Mouse (Mus musculus): Measurements from ENCODE around the gene Crybb3.

Crybb3 gene

GRCm38 (mm10) chr5:113050581-113051185 is 30.7 kb downstream of the Crybb3 start:
- DNase-seq (ENCODE audit: extremely low read depth, low read depth, low spot score) = no peak

- no peak for DNase-seq (ENCODE audit: extremely low read depth, low read depth, low spot score)
Measured at GRCm38 (mm10) chr5:113049876-113050275, 31.5 kb downstream of the Crybb3 start.

GRCm38 (mm10) chr5:113045511-113046273 is 35.7 kb downstream of the Crybb3 start:
- no peak for DNase-seq (ENCODE audit: extremely low read depth, low read depth, low spot score)

- no peak for DNase-seq (ENCODE audit: extremely low read depth, low read depth, low spot score)
Measured at GRCm38 (mm10) chr5:113043531-113043930, 37.9 kb downstream of the Crybb3 start.

- DNase-seq (ENCODE audit: extremely low read depth, low read depth, low spot score) = peak; percentile 18
Measured at GRCm38 (mm10) chr5:113041567-113042071, 39.8 kb downstream of the Crybb3 start.

- no peak for DNase-seq (ENCODE audit: extremely low read depth, low read depth, low spot score)
Measured at GRCm38 (mm10) chr5:113040776-113041175, 40.6 kb downstream of the Crybb3 start.

GRCm38 (mm10) chr5:113038601-113039000 is 42.8 kb downstream of the Crybb3 start:
- DNase-seq (ENCODE audit: extremely low read depth, low read depth, low spot score) = no peak

GRCm38 (mm10) chr5:113035094-113036047 is 46.0 kb downstream of the Crybb3 start:
- DNase-seq (ENCODE audit: extremely low read depth, low read depth, low spot score) = no peak

GRCm38 (mm10) chr5:113031201-113031754 is 50.1 kb downstream of the Crybb3 start:
- DNase-seq (ENCODE audit: extremely low read depth, low read depth, low spot score) = no peak

GRCm38 (mm10) chr5:113030082-113030481 is 51.3 kb downstream of the Crybb3 start:
- DNase-seq (ENCODE audit: extremely low read depth, low read depth, low spot score) = no peak

- no peak for DNase-seq (ENCODE audit: extremely low read depth, low read depth, low spot score)
Measured at GRCm38 (mm10) chr5:113026706-113027105, 54.7 kb downstream of the Crybb3 start.
